Mouse (Mus musculus) liver, postnatal 0 days (tissue): Measurements from ENCODE around the gene Rph3a.

Experiments used
- CTCF ChIP-seq: sonication (generic); IDR thresholded peaks from 2 replicates; pipeline ENCODE4 v1.5.1; 2016; ENCODE audit warnings: antibody characterized with exemption, low read depth
- EP300 ChIP-seq: IDR thresholded peaks from 2 replicates; pipeline ENCODE4 v1.6.1; 2016; ENCODE audit warnings: antibody characterized with exemption, low read depth, mild to moderate bottlenecking

DNA sequence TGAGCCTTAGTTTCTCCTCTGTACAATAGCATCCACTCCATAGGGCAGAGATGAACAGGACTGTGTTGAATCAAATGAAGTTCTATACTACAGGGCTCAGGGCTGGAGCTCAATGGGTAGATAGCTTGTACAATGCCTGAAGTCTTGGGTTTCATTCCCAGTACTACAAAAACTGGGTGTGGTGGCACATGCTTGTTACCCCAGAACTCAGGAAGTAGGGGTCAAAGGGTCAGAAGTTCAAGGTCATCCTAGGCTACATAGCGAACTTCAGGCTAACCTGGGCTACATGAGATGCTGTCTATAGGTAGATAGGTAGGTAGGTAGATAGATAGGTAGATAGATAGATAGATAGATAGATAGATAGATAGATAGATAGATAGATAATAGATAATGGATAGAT lies 38.6 kb downstream of the Rph3a start:
- TF ChIP-seq CTCF (no peak), EP300 (no peak)
